Mouse (Mus musculus): ENCODE data around the gene Cfap70.

The Cfap70 gene

DNA sequence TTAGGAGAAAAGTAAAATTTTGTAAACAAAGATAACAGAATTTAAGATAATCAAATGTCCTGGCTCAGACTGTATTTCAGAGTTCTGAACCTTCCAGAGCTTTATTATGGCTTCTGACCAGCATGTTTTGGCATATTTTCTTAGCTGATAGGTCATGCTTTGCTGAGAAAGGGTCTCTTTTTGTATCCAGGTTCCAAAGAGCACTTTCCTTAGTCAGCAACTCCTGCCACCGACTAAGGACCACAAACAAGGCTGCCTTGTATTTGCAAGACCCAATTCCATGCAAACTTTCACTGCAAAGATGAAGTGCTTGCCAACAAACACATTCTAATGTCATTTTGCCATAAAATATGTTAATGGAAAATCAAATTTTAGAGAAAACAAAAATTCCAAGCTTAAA is 22.2 kb downstream of the Cfap70 start:
- ATAC-seq (ENCODE audit: insufficient number of reproducible peaks, low FRiP score, low TSS enrichment) = no peak

DNA sequence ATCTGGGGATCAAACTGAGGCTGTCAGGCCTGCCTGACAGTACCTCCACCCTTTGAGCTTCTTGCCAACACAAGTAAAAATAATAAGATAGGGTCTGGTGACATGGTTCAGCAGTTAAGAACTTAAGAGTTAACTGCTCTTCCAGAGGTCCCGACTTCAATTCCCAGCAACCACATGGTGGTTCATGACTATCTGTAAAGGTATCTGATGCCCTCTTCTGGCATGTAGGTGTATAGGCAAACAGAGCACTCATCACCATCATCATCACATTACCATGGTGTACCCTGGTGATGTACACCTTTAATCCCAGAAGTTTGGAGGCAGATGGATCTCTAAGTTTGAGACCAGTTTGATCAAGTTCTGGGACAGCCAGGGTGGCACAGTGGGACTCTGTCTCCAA is 23.4 kb downstream of the Cfap70 start:
- ATAC-seq (ENCODE audit: insufficient number of reproducible peaks, low FRiP score, low TSS enrichment) = no peak

- no peak for ATAC-seq (ENCODE audit: insufficient number of reproducible peaks, low FRiP score, low TSS enrichment)
Observed at GRCm38 (mm10) chr14:20423046-20423445, 29.0 kb downstream of the Cfap70 start.

- ATAC-seq (ENCODE audit: insufficient number of reproducible peaks, low FRiP score, low TSS enrichment) = no peak
Observed at GRCm38 (mm10) chr14:20422257-20422656, 29.8 kb downstream of the Cfap70 start.

- ATAC-seq (ENCODE audit: insufficient number of reproducible peaks, low FRiP score, low TSS enrichment) = peak; percentile 52; the same call in 1 of the 2 replicates
Observed at GRCm38 (mm10) chr14:20400071-20400470, 52.0 kb downstream of the Cfap70 start.

- no peak for ATAC-seq (ENCODE audit: insufficient number of reproducible peaks, low FRiP score, low TSS enrichment)
Observed at GRCm38 (mm10) chr14:20398864-20399263, 53.2 kb downstream of the Cfap70 start.

DNA sequence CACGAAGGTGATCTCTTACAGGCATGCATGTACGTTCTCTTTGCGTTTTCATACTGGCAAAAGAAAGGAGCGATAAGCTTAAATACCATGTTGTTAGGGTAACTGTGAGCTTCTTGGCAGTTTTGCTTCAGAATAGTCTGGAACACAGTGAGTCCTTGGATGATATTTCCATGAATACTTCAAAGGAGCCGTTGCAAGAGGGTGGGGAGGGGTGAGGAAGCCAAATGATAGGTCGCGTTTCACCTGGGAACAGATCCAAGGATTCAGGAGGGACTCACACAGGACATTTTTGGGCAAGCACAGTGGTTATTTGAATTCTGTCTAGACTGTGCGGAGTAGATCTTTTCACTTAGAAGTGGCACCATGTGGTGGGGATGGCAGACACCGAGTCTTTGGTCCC is 54.8 kb downstream of the Cfap70 start:
- no peak for ATAC-seq (ENCODE audit: insufficient number of reproducible peaks, low FRiP score, low TSS enrichment)

DNA sequence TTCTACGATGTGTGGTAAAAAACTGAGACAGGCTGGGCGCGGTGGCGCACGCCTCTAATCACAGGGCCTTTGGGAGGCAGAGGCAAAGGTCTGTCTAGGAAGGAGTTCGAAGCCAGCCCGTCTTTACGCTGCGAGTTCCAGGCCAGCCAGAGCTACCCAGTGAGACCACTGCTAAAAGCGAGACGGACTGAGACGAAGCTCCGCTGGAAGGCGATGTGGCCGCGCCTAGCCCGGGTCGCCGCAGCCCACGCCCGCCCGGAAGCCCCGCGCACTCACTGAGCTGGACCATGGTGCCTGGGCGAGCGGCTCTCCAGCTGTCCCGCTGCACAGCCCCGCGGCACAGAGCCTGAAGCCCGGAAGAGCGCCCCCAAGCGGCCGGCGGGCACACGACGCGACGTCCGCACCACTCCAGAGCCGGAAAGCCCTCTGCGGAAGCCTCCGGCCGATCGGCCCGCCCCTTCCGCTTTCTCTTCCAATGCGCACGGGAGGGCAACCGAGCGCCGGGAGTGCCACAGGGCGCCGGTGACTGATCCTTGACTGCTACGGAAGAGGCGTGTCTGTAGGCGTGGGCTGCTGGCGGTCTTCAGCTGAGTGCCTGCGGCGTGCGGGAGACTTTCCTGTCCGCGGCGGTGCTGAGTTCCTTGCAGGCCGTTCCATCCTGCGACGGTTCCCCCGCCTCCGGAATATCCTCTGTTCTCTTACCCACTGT is 58.7 kb downstream of the Cfap70 start, which contains the start of gene Mrps16:
TSS of gene Mrps16 (minus strand) at position 430 of the 709 bp plus-strand sequence.
- ATAC-seq (ENCODE audit: insufficient number of reproducible peaks, low FRiP score, low TSS enrichment) = peak; percentile 96

DNA sequence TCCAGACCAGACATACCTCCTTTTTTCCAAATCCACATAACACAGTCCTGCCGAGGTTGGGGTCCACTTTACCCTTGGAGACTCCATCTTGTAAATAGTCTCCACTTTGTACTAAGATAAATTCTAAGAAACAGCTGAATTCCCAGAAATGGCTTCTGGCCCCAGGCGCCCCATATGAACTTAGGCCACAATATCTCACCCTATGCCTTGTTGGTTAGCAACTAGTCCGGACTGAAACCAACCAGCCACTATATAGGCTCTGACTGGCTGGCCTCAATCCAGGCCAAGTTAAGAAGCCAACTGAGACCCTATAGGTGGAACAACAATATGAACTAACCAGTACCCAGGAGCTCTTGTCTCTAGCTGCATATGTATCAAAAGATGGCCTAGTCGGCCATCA is 59.7 kb downstream of the Cfap70 start:
- ATAC-seq (ENCODE audit: insufficient number of reproducible peaks, low FRiP score, low TSS enrichment) = no peak

DNA sequence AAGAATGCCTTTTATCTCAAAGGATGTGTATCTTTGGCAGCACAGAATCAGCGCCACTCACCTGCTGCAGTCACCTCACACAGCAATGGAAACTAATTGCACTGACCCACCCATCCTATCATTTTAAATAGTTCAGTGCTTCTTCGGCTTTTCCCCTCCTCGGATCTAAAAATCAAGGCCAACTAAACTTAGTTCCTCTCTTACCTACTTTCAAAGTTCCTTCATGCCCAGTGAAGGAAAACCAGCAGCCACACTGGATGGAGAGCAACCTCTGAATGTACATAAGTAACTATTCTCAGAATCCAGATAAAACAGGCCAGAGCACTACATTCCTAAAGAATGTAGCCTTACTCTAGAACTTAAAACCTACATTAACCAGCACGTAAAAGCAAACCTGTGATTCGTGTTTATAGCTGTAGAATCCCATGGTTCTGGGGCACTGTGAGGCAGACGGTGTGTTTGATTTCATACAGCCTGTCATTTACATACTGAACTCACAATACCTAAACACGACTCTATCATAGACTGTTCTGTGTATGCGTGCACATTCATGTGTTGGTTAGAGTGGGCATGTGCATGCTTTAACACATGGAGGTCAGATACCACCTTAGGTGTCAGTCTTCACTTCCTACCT is 62.5 kb downstream of the Cfap70 start:
- ATAC-seq (ENCODE audit: insufficient number of reproducible peaks, low FRiP score, low TSS enrichment) = no peak

GRCm38 (mm10) chr14:20388441-20389129 is 63.4 kb downstream of the Cfap70 start, which contains the start of gene Dnajc9:
Dnajc9 (minus strand) TSS chr14:20388910.
- peak; percentile 53 for ATAC-seq (ENCODE audit: insufficient number of reproducible peaks, low FRiP score, low TSS enrichment)

DNA sequence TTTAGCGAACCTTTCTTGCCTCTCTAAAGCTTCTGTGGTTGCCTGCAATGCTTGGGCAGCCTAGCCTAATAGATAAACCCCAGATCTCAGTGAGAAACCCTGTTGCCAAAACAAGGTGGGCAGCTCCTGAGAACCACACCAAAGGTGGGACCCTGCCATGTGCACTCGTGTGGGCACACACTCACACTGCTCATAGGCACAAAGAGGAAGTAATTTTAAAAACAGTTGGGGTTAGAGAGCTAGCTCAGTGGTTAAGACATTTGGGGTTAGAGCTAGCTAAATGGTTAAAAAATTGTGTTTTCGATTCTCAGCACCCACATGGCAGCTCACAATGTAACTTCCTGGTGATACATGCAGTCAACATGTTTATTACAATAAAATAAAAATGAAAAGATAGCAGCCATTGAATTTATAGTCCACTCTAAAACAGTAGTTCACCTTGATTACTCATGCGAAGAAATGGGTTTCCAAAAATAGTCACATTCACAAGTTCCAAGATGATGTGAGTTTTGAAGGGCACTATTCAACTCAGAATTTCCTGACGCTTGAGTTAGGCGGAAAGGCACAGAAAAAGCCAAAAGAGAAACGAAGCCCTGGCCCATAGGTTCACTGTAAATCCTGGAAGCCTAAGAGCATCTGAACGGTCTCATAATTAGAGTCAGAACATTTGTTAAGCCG is 72.1 kb downstream of the Cfap70 start:
- ATAC-seq (ENCODE audit: insufficient number of reproducible peaks, low FRiP score, low TSS enrichment) = no peak

GRCm38 (mm10) chr14:20379087-20379640 is 72.9 kb downstream of the Cfap70 start:
- ATAC-seq (ENCODE audit: insufficient number of reproducible peaks, low FRiP score, low TSS enrichment) = no peak

GRCm38 (mm10) chr14:20378313-20379061 is 73.5 kb downstream of the Cfap70 start:
- peak; percentile 81 for ATAC-seq (ENCODE audit: insufficient number of reproducible peaks, low FRiP score, low TSS enrichment)

DNA sequence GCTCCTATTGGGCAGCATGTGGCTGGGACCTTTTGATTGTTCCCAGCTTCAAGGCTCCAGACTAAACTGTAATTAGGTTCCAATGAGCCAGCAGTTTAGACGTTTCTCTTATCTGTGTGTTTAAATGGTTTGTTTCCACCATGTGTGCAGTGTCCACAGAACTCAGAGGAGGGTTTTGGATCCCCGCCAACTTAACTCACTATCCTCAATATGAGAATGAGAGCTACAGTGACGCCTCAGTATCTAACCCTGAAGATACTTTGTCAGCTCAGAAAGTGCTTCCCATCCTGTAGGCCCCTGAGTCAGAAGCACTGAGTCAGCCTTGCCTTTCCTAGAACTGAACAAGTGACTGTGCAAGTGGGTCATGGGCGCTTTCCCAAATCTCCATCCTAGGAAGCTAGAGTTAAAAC is 74.9 kb downstream of the Cfap70 start:
- ATAC-seq (ENCODE audit: insufficient number of reproducible peaks, low FRiP score, low TSS enrichment) = no peak

DNA sequence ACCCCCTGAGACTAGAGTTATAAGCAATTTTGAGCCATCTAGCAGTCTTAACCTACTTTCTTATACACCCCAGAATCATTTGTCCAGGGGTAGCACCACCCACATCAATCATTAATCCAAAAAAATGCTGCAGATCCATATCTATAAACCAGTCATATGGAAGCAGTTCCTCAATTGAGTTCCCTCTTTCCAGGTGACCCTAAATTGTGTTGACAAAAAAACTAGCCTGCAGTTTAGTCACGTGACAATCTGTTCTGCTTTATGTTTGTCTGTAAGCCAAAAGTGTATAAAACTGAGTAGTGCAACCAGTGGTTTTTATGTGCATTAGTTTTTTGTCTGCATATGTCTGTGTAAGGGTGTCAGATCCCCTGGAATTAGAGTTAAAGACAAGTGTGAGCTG is 80.2 kb downstream of the Cfap70 start:
- ATAC-seq (ENCODE audit: insufficient number of reproducible peaks, low FRiP score, low TSS enrichment) = no peak

DNA sequence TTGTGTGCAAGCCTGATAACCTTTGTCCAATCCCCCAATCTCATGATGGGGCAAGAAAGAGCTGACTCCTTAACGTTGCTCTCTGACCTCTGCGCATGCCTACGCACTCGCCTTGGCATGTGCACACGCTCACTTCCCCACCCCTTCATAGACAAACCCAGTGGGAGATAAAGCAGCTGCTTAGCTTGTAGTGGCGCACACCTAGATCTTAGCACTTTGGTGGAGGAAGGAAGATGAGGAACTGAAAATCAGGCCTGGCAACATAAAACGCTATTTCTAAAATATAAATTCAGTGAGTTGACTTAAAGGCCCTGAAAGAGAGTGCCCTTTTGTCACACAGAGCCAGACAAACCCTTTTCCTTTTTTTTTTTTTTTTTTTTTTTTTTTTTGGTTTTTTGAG is 81.2 kb downstream of the Cfap70 start:
- no peak for ATAC-seq (ENCODE audit: insufficient number of reproducible peaks, low FRiP score, low TSS enrichment)

- no peak for ATAC-seq (ENCODE audit: insufficient number of reproducible peaks, low FRiP score, low TSS enrichment)
Observed at GRCm38 (mm10) chr14:20368271-20368670, 83.8 kb downstream of the Cfap70 start.

- no peak for ATAC-seq (ENCODE audit: insufficient number of reproducible peaks, low FRiP score, low TSS enrichment)
Observed at GRCm38 (mm10) chr14:20363230-20363629, 88.8 kb downstream of the Cfap70 start.
